Mouse (Mus musculus) C2C12 (cell line): Measurements from ENCODE around the gene Acot1. TPM values are rescaled to one million over a fixed set of nuclear protein-coding genes. Genes with fewer than 3 reads are reported as not detected.

Source experiments
- H3K27me3 ChIP-seq: one replicate; pipeline ENCODE4 v1.6.1; 2011; ENCODE audit not compliant: control insufficient read depth, insufficient read depth, insufficient read length
- H3K36me3 ChIP-seq: one replicate; pipeline ENCODE4 v1.6.1; 2011; ENCODE audit not compliant: control insufficient read depth, insufficient read depth
- H3K4me3 ChIP-seq: one replicate; pipeline ENCODE4 v1.5.1; 2011; ENCODE audit warnings: mild to moderate bottlenecking, control low read depth; ENCODE audit not compliant: poor library complexity, insufficient read depth, severe bottlenecking
- H3K79me2 ChIP-seq: one replicate; pipeline ENCODE4 v1.6.1; 2011; ENCODE audit not compliant: control insufficient read depth, insufficient read depth
- H3K79me3 ChIP-seq: one replicate; pipeline ENCODE4 v1.6.1; 2011; ENCODE audit warnings: low read depth, control low read depth
- H3ac ChIP-seq: one replicate; pipeline ENCODE3; 2011; ENCODE audit warnings: low read depth; ENCODE audit not compliant: control insufficient read depth, insufficient read length
- CEBPB ChIP-seq: IDR thresholded peaks from one replicate; pipeline ENCODE4 v1.6.1; 2011; ENCODE audit warnings: low read depth, mild to moderate bottlenecking, control low read depth, moderate library complexity
- CTCF ChIP-seq: IDR thresholded peaks from one replicate; pipeline ENCODE4 v1.5.1; 2011; ENCODE audit not compliant: control insufficient read depth, insufficient read depth, insufficient read length
- FOSL1 ChIP-seq: IDR thresholded peaks from one replicate; pipeline ENCODE4 v1.8.0; 2011; ENCODE audit warnings: mild to moderate bottlenecking, low read length; ENCODE audit not compliant: poor library complexity, insufficient read depth, severe bottlenecking
- MAX ChIP-seq: IDR thresholded peaks from one replicate; pipeline ENCODE4 v1.6.1; 2011; ENCODE audit warnings: mild to moderate bottlenecking, control low read depth
- MYOD1 ChIP-seq: IDR thresholded peaks from one replicate; pipeline ENCODE4 v1.6.1; 2011; ENCODE audit warnings: low read depth; ENCODE audit not compliant: control insufficient read depth, insufficient read length
- MYOG ChIP-seq: IDR thresholded peaks from one replicate; pipeline ENCODE4 v1.6.1; 2011; ENCODE audit not compliant: control insufficient read depth, insufficient read length; ENCODE audit errors: extremely low read depth
- USF1 ChIP-seq: IDR thresholded peaks from one replicate; pipeline ENCODE4 v1.6.1; 2011; ENCODE audit warnings: low read depth, mild to moderate bottlenecking, control low read depth, moderate library complexity
- polyA plus RNA-seq: library from polyadenylated mRNA; unstranded; fragments of >200 nt; fragmentation: generic; extraction: Trizol; gene quantifications from one replicate; pipeline ENCODE4 v1.2.1, GENCODE M21; 2012; ENCODE audit warnings: missing spikeins

Acot1 gene
- polyA plus RNA-seq, 1 experiment: 0.41 TPM

- no peaks in the 10 kb centered on the region for H3K36me3 ChIP-seq
- no peaks in the 10 kb centered on the region for H3K79me3 ChIP-seq
- H3K79me2 ChIP-seq: no peaks in the 10 kb centered on the region
- H3ac ChIP-seq: no peak overlapping the region
- H3K27me3 ChIP-seq: no peaks in the 10 kb centered on the region
- H3K4me3 ChIP-seq: peak overlapping the region; percentile 36
- TF ChIP-seq MYOG (no peak), CEBPB (no peak), CTCF (no peak), MAX (no peak), USF1 (no peak), MYOD1 (no peak), FOSL1 (no peak)
These were observed 22.1 kb upstream of the Acot1 start for GRCm38 (mm10) chr12:83987242-83987582.

- H3K36me3 ChIP-seq: no peaks in the 10 kb centered on the region
- no peak for TF ChIP-seq FOSL1
- TF ChIP-seq MYOD1: no peak
- no peak for TF ChIP-seq CTCF
- no peak for TF ChIP-seq MYOG
- no peak for TF ChIP-seq USF1
- no peak for TF ChIP-seq CEBPB
- no peak for TF ChIP-seq MAX
These were observed 21.5 kb upstream of the Acot1 start, which contains the start of gene Acot2 for GRCm38 (mm10) chr12:83987583-83988441. Acot2 (plus strand) TSS chr12:83987861.

GRCm38 (mm10) chr12:83988483-83988882 lies 20.8 kb upstream of the Acot1 start:
- Histone ChIP-seq H3K36me3 (no peaks in the 10 kb centered on the region), H3K4me3 (peak overlapping the region; percentile 36), H3K79me2 (no peaks in the 10 kb centered on the region), H3K79me3 (no peaks in the 10 kb centered on the region), H3K27me3 (no peaks in the 10 kb centered on the region), H3ac (no peak overlapping the region)
- TF ChIP-seq CTCF (no peak), USF1 (no peak), CEBPB (no peak), FOSL1 (no peak), MYOG (no peak), MAX (no peak), MYOD1 (no peak)

More at GRCm38 (mm10) chr12:83987583-83988441, 21.5 kb upstream of the Acot1 start, which contains the start of gene Acot2:
- Histone ChIP-seq H3K79me3 (no peaks in the 10 kb centered on the region), H3K4me3 (peak within 1 kb of the TSS; percentile 36), H3ac (peak within 1 kb of the TSS; percentile 70), H3K27me3 (no peaks in the 10 kb centered on the region), H3K79me2 (no peaks in the 10 kb centered on the region)

- no peaks in the 10 kb centered on the region for H3K36me3 ChIP-seq
- no peaks in the 10 kb centered on the region for H3K27me3 ChIP-seq
- H3K79me2 ChIP-seq: no peaks in the 10 kb centered on the region
- no peak for TF ChIP-seq CTCF
- TF ChIP-seq CEBPB: no peak
- no peak for TF ChIP-seq MYOD1
- no peak for TF ChIP-seq FOSL1
- no peak for TF ChIP-seq MAX
- TF ChIP-seq USF1: no peak
- no peaks in the 10 kb centered on the region for H3K79me3 ChIP-seq
- no peak overlapping the region for H3K4me3 ChIP-seq
- no peak overlapping the region for H3ac ChIP-seq
These were observed 19.9 kb upstream of the Acot1 start for GRCm38 (mm10) chr12:83989378-83989777.

GRCm38 (mm10) chr12:83997221-83997620 lies 12.1 kb upstream of the Acot1 start:
- Histone ChIP-seq H3K36me3 (no peaks in the 10 kb centered on the region), H3K79me3 (no peaks in the 10 kb centered on the region)
- TF ChIP-seq MYOD1 (no peak), USF1 (no peak), CTCF (no peak), MAX (no peak), FOSL1 (no peak), MYOG (no peak), CEBPB (no peak)

More at GRCm38 (mm10) chr12:83997221-83997620, 12.1 kb upstream of the Acot1 start:
- H3K79me2 ChIP-seq: no peaks in the 10 kb centered on the region
- H3K4me3 ChIP-seq: no peak overlapping the region
- H3ac ChIP-seq: no peak overlapping the region
- no peaks in the 10 kb centered on the region for H3K27me3 ChIP-seq
